Mouse (Mus musculus) megakaryocyte, embryonic 14.5 days (primary cell): ENCODE data around the gene Gja5.

Experiments used
- FLI1 ChIP-seq: IDR thresholded peaks from 2 replicates; pipeline ENCODE4 v1.6.1; 2012; ENCODE audit warnings: low read length, inconsistent platforms, mixed read lengths
- GATA1 ChIP-seq: IDR thresholded peaks from 3 replicates; pipeline ENCODE4 v1.6.1; 2012; ENCODE audit warnings: mixed read lengths, low read length, inconsistent platforms, borderline replicate concordance

DNA sequence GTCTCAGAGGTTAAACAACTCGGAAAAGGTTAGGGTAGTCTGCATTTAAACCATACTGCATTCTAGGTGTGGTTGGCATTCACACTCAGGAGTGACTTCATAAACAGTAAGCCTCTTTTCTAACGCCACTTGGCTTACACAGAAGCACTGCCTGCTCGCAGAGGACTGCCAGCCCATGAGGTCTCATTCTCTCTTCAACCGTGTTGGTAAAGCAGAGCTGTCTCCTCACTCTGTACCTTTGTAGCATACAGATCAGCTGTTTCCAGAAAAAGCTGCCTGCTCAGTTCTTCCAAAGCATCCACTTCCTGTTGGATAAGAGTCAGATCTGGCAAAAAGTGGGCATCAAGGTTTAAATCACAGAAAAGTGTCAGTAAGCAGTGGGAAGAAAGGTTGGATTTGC is 24.1 kb upstream of the Gja5 start:
- TF ChIP-seq GATA1 (no peak), FLI1 (no peak)
